Mouse (Mus musculus): ENCODE measurements around the gene Rif1. TPM values are rescaled to one million over a fixed set of nuclear protein-coding genes. Genes with fewer than 3 reads are reported as not detected.

Gene Rif1
- polyA plus RNA-seq, 1 experiment from 2014 or later: 46.7 TPM

GRCm38 (mm10) chr2:52039083-52039801, 33.4 kb upstream of the Rif1 start:
- WGBS: 29% methylated on average over 8 of the region's 8 CpGs
- peak overlapping the region; percentile 34; the same call in 1 of the 2 replicates for H3K9ac ChIP-seq (ENCODE audit: low read depth, low read length)
- no peaks in the 10 kb centered on the region for H3K9me3 ChIP-seq (ENCODE audit: control insufficient read depth, low read length)
- no peaks in the 10 kb centered on the region for H3K27me3 ChIP-seq (ENCODE audit: control insufficient read depth, insufficient read depth, low read length)
- no peaks in the 10 kb centered on the region for H3K36me3 ChIP-seq (ENCODE audit: control insufficient read depth, insufficient read depth, low read length)
- H3K4me2 ChIP-seq (replicated peaks; ENCODE audit: low read depth, low read length): peak overlapping the region; percentile 32
- peak; percentile 47 for DNase-seq (ENCODE audit: low spot score)
- H3K4me3 ChIP-seq (ENCODE audit: low read depth, low read length): peak overlapping the region; percentile 35
- no peaks in the 10 kb centered on the region for H3K4me1 ChIP-seq (replicated peaks; ENCODE audit: control insufficient read depth, insufficient read depth, low read length)
- ATAC-seq (ENCODE audit: low FRiP score): no peak
- H3K27ac ChIP-seq (ENCODE audit: low read depth, low read length): no peak overlapping the region

DNA sequence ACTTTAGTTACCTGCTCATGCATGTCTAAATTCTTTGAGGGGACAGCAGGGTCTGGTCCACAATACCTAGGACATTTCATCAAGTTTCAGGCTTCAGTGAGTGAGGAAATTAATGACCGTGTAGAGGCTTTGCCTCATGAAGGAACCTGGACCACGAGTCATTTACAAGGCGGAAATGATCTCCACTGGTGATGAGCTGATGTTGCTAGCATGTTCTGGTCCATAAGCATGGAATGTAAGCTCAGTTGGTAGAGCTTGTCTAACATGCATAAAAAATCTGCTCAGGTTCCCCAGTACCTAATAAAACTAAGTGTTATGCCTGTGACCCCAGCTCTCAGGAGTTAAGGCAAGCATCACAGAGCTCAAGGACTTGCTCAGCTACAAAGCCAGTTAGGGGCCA, 30.5 kb upstream of the Rif1 start:
- ATAC-seq (ENCODE audit: low FRiP score) (no peak), DNase-seq (ENCODE audit: low spot score) (no peak)
- WGBS: 78% methylated on average over 3 of the region's 3 CpGs
- Histone ChIP-seq H3K9ac (ENCODE audit: low read depth, low read length) (no peak overlapping the region), H3K9me3 (ENCODE audit: control insufficient read depth, low read length) (no peaks in the 10 kb centered on the region), H3K27ac (ENCODE audit: low read depth, low read length) (no peak overlapping the region), H3K4me2 (replicated peaks; ENCODE audit: low read depth, low read length) (no peak overlapping the region), H3K4me1 (replicated peaks; ENCODE audit: control insufficient read depth, insufficient read depth, low read length) (no peaks in the 10 kb centered on the region), H3K27me3 (ENCODE audit: control insufficient read depth, insufficient read depth, low read length) (no peaks in the 10 kb centered on the region), H3K36me3 (ENCODE audit: control insufficient read depth, insufficient read depth, low read length) (no peaks in the 10 kb centered on the region), H3K4me3 (ENCODE audit: low read depth, low read length) (no peak overlapping the region)

- Histone ChIP-seq H3K27me3 (ENCODE audit: control insufficient read depth, insufficient read depth, low read length) (no peaks in the 10 kb centered on the region), H3K9ac (ENCODE audit: low read depth, low read length) (no peak overlapping the region)
- 60% methylated on average over 5 of the region's 5 CpGs for WGBS
Observed at GRCm38 (mm10) chr2:52042714-52043113, 29.9 kb upstream of the Rif1 start.

DNA sequence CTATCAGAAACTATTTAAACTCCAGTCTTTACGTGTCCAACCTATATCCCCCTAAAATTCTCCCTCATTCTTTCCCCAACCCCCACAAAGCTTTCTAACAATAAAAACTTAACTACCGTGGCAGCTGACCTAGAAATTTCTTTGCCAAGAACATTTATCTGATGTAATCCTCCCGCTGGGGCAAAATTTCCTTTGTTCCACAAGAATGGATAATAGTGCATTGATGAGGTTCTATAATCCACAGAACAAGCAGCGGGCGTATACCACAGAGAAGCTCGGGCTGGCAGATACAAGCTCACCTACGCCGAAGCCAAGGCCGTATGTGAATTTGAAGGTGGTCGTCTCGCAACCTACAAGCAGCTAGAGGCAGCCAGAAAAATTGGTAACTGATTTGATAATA, 29.1 kb upstream of the Rif1 start:
- no peak overlapping the region for H3K4me3 ChIP-seq (ENCODE audit: low read depth, low read length)
- ATAC-seq (ENCODE audit: low FRiP score) (no peak), DNase-seq (ENCODE audit: low spot score) (no peak)
- WGBS: 88% methylated on average over 11 of the region's 11 CpGs
- no peaks in the 10 kb centered on the region for H3K4me1 ChIP-seq (replicated peaks; ENCODE audit: control insufficient read depth, insufficient read depth, low read length)
- H3K27me3 ChIP-seq (ENCODE audit: control insufficient read depth, insufficient read depth, low read length): no peaks in the 10 kb centered on the region
- no peak overlapping the region for H3K4me2 ChIP-seq (replicated peaks; ENCODE audit: low read depth, low read length)
- no peaks in the 10 kb centered on the region for H3K9me3 ChIP-seq (ENCODE audit: control insufficient read depth, low read length)
- H3K27ac ChIP-seq (ENCODE audit: low read depth, low read length): no peak overlapping the region
- H3K36me3 ChIP-seq (ENCODE audit: control insufficient read depth, insufficient read depth, low read length): no peaks in the 10 kb centered on the region
- no peak overlapping the region for H3K9ac ChIP-seq (ENCODE audit: low read depth, low read length)

More at GRCm38 (mm10) chr2:52042714-52043113, 29.9 kb upstream of the Rif1 start:
- no peaks in the 10 kb centered on the region for H3K4me1 ChIP-seq (replicated peaks; ENCODE audit: control insufficient read depth, insufficient read depth, low read length)
- no peak overlapping the region for H3K4me3 ChIP-seq (ENCODE audit: low read depth, low read length)
- H3K4me2 ChIP-seq (replicated peaks; ENCODE audit: low read depth, low read length): no peak overlapping the region
- no peaks in the 10 kb centered on the region for H3K9me3 ChIP-seq (ENCODE audit: control insufficient read depth, low read length)
- H3K36me3 ChIP-seq (ENCODE audit: control insufficient read depth, insufficient read depth, low read length): no peaks in the 10 kb centered on the region
- no peak overlapping the region for H3K27ac ChIP-seq (ENCODE audit: low read depth, low read length)
- DNase-seq (ENCODE audit: low spot score) (no peak), ATAC-seq (ENCODE audit: low FRiP score) (no peak)

GRCm38 (mm10) chr2:52046032-52046431, 26.6 kb upstream of the Rif1 start:
- Histone ChIP-seq H3K36me3 (ENCODE audit: control insufficient read depth, insufficient read depth, low read length) (no peaks in the 10 kb centered on the region), H3K27ac (ENCODE audit: low read depth, low read length) (no peak overlapping the region), H3K9me3 (ENCODE audit: control insufficient read depth, low read length) (no peaks in the 10 kb centered on the region), H3K27me3 (ENCODE audit: control insufficient read depth, insufficient read depth, low read length) (no peaks in the 10 kb centered on the region), H3K4me3 (ENCODE audit: low read depth, low read length) (no peak overlapping the region), H3K4me1 (replicated peaks; ENCODE audit: control insufficient read depth, insufficient read depth, low read length) (no peaks in the 10 kb centered on the region), H3K4me2 (replicated peaks; ENCODE audit: low read depth, low read length) (no peak overlapping the region), H3K9ac (ENCODE audit: low read depth, low read length) (no peak overlapping the region)
- ATAC-seq (ENCODE audit: low FRiP score): no peak
- 92% methylated on average over 5 of the region's 5 CpGs for WGBS
- DNase-seq (ENCODE audit: low spot score): no peak

DNA sequence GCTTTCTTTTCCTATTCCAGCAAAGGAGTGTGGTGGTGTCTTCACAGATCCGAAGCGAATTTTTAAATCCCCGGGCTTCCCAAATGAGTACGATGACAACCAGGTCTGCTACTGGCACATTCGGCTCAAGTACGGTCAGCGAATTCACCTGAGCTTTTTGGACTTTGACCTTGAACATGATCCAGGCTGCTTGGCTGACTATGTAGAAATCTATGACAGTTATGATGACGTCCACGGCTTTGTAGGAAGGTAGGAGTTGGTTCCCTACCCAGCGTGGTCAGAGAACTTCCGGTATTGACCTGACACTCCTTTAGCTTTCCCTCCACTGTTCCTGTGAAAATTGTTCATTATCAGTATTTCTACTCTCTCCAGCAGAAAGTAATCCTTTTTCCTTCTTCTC, 21.8 kb upstream of the Rif1 start:
- Histone ChIP-seq H3K4me2 (replicated peaks; ENCODE audit: low read depth, low read length) (no peak overlapping the region), H3K4me1 (replicated peaks; ENCODE audit: control insufficient read depth, insufficient read depth, low read length) (no peaks in the 10 kb centered on the region), H3K4me3 (ENCODE audit: low read depth, low read length) (no peak overlapping the region), H3K27me3 (ENCODE audit: control insufficient read depth, insufficient read depth, low read length) (no peaks in the 10 kb centered on the region), H3K36me3 (ENCODE audit: control insufficient read depth, insufficient read depth, low read length) (no peaks in the 10 kb centered on the region), H3K9me3 (ENCODE audit: control insufficient read depth, low read length) (no peaks in the 10 kb centered on the region), H3K9ac (ENCODE audit: low read depth, low read length) (no peak overlapping the region), H3K27ac (ENCODE audit: low read depth, low read length) (no peak overlapping the region)
- 95% methylated on average over 11 of the region's 11 CpGs for WGBS
- DNase-seq (ENCODE audit: low spot score) (no peak), ATAC-seq (ENCODE audit: low FRiP score) (no peak)

- 84% methylated on average over 4 of the region's 4 CpGs for WGBS
- no peak for ATAC-seq (ENCODE audit: low FRiP score)
- H3K4me2 ChIP-seq (replicated peaks; ENCODE audit: low read depth, low read length): no peak overlapping the region
- H3K27ac ChIP-seq (ENCODE audit: low read depth, low read length): no peak overlapping the region
- no peaks in the 10 kb centered on the region for H3K27me3 ChIP-seq (ENCODE audit: control insufficient read depth, insufficient read depth, low read length)
- H3K9ac ChIP-seq (ENCODE audit: low read depth, low read length): no peak overlapping the region
- H3K4me3 ChIP-seq (ENCODE audit: low read depth, low read length): no peak overlapping the region
- no peak for DNase-seq (ENCODE audit: low spot score)
- H3K4me1 ChIP-seq (replicated peaks; ENCODE audit: control insufficient read depth, insufficient read depth, low read length): no peaks in the 10 kb centered on the region
- no peaks in the 10 kb centered on the region for H3K36me3 ChIP-seq (ENCODE audit: control insufficient read depth, insufficient read depth, low read length)
- H3K9me3 ChIP-seq (ENCODE audit: control insufficient read depth, low read length): no peaks in the 10 kb centered on the region
Observed at GRCm38 (mm10) chr2:52052335-52052734, 20.3 kb upstream of the Rif1 start.

DNA sequence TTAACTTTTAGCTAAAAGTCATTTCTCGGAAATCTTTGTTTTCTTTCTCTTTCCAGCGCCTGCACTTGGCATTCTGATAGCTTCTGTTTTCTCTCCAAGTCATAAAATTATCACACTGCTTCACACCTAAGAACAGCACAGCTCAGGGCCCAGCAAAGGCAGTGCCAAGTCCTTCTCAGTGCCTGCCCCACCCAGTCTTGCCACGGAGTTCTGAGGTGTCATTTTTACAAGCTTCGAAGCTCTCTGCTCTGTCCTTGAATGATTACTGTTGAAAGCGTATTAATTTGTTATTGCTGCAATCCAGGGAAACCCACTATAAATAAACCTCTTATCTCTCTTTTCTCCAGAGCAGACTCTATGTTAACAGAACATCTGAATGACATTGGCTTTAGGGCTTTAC, 19.1 kb upstream of the Rif1 start:
- Histone ChIP-seq H3K4me2 (replicated peaks; ENCODE audit: low read depth, low read length) (no peak overlapping the region), H3K4me1 (replicated peaks; ENCODE audit: control insufficient read depth, insufficient read depth, low read length) (no peaks in the 10 kb centered on the region), H3K9ac (ENCODE audit: low read depth, low read length) (no peak overlapping the region), H3K27ac (ENCODE audit: low read depth, low read length) (no peak overlapping the region), H3K9me3 (ENCODE audit: control insufficient read depth, low read length) (no peaks in the 10 kb centered on the region), H3K4me3 (ENCODE audit: low read depth, low read length) (no peak overlapping the region), H3K27me3 (ENCODE audit: control insufficient read depth, insufficient read depth, low read length) (no peaks in the 10 kb centered on the region), H3K36me3 (ENCODE audit: control insufficient read depth, insufficient read depth, low read length) (no peaks in the 10 kb centered on the region)
- DNase-seq (ENCODE audit: low spot score): no peak
- 73% methylated on average over 5 of the region's 5 CpGs for WGBS
- ATAC-seq (ENCODE audit: low FRiP score): no peak

DNA sequence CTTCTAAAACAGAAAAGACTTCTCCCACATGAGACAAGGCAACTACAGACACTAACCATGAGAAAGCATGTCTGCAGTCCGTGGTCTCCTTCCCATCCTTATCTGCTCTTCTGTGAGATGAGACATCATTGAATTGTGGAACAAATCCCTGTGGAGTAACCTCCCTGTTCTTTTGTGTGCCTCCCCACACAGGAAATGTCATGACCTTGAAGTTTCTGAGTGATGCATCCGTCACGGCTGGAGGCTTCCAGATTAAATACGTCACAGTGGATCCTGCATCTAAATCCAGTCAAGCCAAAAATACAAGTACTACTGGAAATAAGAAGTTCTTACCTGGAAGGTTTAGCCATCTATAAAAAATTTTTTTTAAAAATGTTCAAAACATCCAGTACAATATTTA, 17.0 kb upstream of the Rif1 start:
- no peak overlapping the region for H3K27ac ChIP-seq (ENCODE audit: low read depth, low read length)
- no peaks in the 10 kb centered on the region for H3K36me3 ChIP-seq (ENCODE audit: control insufficient read depth, insufficient read depth, low read length)
- WGBS: 33% methylated on average over 4 of the region's 4 CpGs
- no peaks in the 10 kb centered on the region for H3K27me3 ChIP-seq (ENCODE audit: control insufficient read depth, insufficient read depth, low read length)
- no peak overlapping the region for H3K4me3 ChIP-seq (ENCODE audit: low read depth, low read length)
- no peak for ATAC-seq (ENCODE audit: low FRiP score)
- H3K9me3 ChIP-seq (ENCODE audit: control insufficient read depth, low read length): no peaks in the 10 kb centered on the region
- H3K4me2 ChIP-seq (replicated peaks; ENCODE audit: low read depth, low read length): no peak overlapping the region
- H3K4me1 ChIP-seq (replicated peaks; ENCODE audit: control insufficient read depth, insufficient read depth, low read length): no peaks in the 10 kb centered on the region
- no peak overlapping the region for H3K9ac ChIP-seq (ENCODE audit: low read depth, low read length)
- peak; percentile 27 for DNase-seq (ENCODE audit: low spot score)

All from hindbrain, embryonic 11.5 days (tissue).